ENCODE assay signal across 28 mouse cellular contexts in the genomic region with DNA sequence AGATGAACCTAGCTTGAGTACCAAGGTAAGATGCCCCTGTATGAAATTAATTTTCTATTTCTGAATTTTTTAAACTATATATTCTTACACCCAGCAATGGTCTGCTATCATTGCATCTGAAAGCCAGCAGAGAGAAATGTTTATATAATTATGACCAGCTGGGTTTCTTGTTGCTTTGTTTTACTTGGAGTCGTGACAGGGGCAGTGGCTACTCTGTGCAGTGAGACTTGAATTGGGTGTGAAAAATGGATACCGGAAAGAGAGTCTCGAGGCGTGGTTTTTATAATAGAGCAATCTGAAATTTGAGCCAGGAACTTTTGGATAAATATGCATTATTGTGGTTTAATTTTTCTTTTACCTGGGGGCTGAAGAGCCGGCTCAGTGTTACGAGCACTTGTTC. TPM values are rescaled to one million over a fixed set of nuclear protein-coding genes. Genes with fewer than 3 reads are reported as not detected.
DNase-seq lines count a peak whose midpoint lies in the region; ATAC-seq and TF ChIP-seq lines count a peak whose summit lies in the region.
"Had no signal": no experiment of that assay in that cellular context is flagged by ENCODE, and none has a peak within 500 bp of the region (broad histone marks: within the 10 kb centered on the region; RNA-seq: fewer than 3 reads in every experiment).

No protein-coding gene starts in this region.

- no peaks in the 10 kb centered on the region for H3K27me3 ChIP-seq in embryonic facial prominence, embryonic 14.5 days (replicated peaks; ENCODE audit: control insufficient read depth, insufficient read depth, low read length)
- H3K27me3 ChIP-seq in embryonic facial prominence, embryonic 10.5 days (replicated peaks; ENCODE audit: low read depth, poor library complexity, severe bottlenecking), result no peaks in the 10 kb centered on the region
- H3K27me3 ChIP-seq in kidney, postnatal 0 days (ENCODE audit: insufficient read depth, low read length), result no peaks in the 10 kb centered on the region
- no peaks in the 10 kb centered on the region for H3K27me3 ChIP-seq in lung, embryonic 14.5 days (ENCODE audit: insufficient read depth, low read length)
- H3K27me3 ChIP-seq: midbrain, embryonic 15.5 days; neural tube, embryonic 13.5 days had no signal

- WGBS in embryonic facial prominence, embryonic 14.5 days, result 29% methylated on average over 6 of the region's 6 CpGs
- 81% methylated on average over 6 of the region's 6 CpGs for WGBS in embryonic facial prominence, embryonic 10.5 days
- WGBS in kidney, postnatal 0 days, result 62% methylated on average over 6 of the region's 6 CpGs
- 39% methylated on average over 6 of the region's 6 CpGs for WGBS in lung, embryonic 14.5 days

- no peak overlapping the region for H3K4me3 ChIP-seq in embryonic facial prominence, embryonic 14.5 days (ENCODE audit: low read depth, low read length)
- H3K4me3 ChIP-seq in embryonic facial prominence, embryonic 10.5 days, result no peak overlapping the region
- no peak overlapping the region for H3K4me3 ChIP-seq in kidney, postnatal 0 days (replicated peaks; ENCODE audit: low read depth, low read length)
- no peak overlapping the region for H3K4me3 ChIP-seq in lung, embryonic 14.5 days (ENCODE audit: low read depth, low read length)
- H3K4me3 ChIP-seq: left cerebral cortex, adult 2 months; midbrain, embryonic 15.5 days; neural tube, embryonic 13.5 days had no signal

- ATAC-seq in embryonic facial prominence, embryonic 14.5 days (ENCODE audit: low read depth), result no peak
- no peak for ATAC-seq in kidney, postnatal 0 days (replicated peaks; ENCODE audit: low FRiP score, low read depth)
- no peak for ATAC-seq in lung, embryonic 14.5 days (ENCODE audit: insufficient read depth)
- no peak for ATAC-seq in erythroblast, adult 5-6 weeks (replicated peaks; ENCODE audit: low FRiP score, poor library complexity, severe bottlenecking)
- ATAC-seq: forebrain, postnatal 0 days; hindbrain, postnatal 0 days; intestine, embryonic 16.5 days; midbrain, embryonic 15.5 days had no signal

- no peaks in the 10 kb centered on the region for H3K9me3 ChIP-seq in embryonic facial prominence, embryonic 14.5 days (ENCODE audit: control insufficient read depth, low read length)
- no peaks in the 10 kb centered on the region for H3K9me3 ChIP-seq in embryonic facial prominence, embryonic 10.5 days
- H3K9me3 ChIP-seq in kidney, postnatal 0 days (replicated peaks; ENCODE audit: low read length), result no peaks in the 10 kb centered on the region
- no peaks in the 10 kb centered on the region for H3K9me3 ChIP-seq in lung, embryonic 14.5 days (ENCODE audit: low read depth, low read length)
- H3K9me3 ChIP-seq: midbrain, embryonic 15.5 days; neural tube, embryonic 13.5 days had no signal

- no peak for TF ChIP-seq CTCF in kidney, postnatal 0 days (IDR thresholded peaks at IDR 0.05; ENCODE audit: low read depth)
- no peak for TF ChIP-seq CTCF in lung, embryonic 14.5 days (IDR thresholded peaks at IDR 0.05; ENCODE audit: low read depth)

- no peak overlapping the region for H3K9ac ChIP-seq in embryonic facial prominence, embryonic 14.5 days (ENCODE audit: low read depth, low read length)
- no peak overlapping the region for H3K9ac ChIP-seq in kidney, postnatal 0 days (ENCODE audit: low read depth, low read length)
- no peak overlapping the region for H3K9ac ChIP-seq in lung, embryonic 14.5 days
- H3K9ac ChIP-seq: forebrain, postnatal 0 days; midbrain, embryonic 15.5 days; neural tube, embryonic 13.5 days had no signal

- H3K27ac ChIP-seq in embryonic facial prominence, embryonic 14.5 days (replicated peaks; ENCODE audit: low read depth, low read length), result no peak overlapping the region
- no peak overlapping the region for H3K27ac ChIP-seq in embryonic facial prominence, embryonic 10.5 days (replicated peaks)
- no peak overlapping the region for H3K27ac ChIP-seq in kidney, postnatal 0 days
- H3K27ac ChIP-seq in lung, embryonic 14.5 days (ENCODE audit: low read depth), result no peak overlapping the region
- H3K27ac ChIP-seq: hindbrain, postnatal 0 days; left cerebral cortex, adult 2 months; macrophage; midbrain, embryonic 15.5 days; neural tube, embryonic 13.5 days had no signal

- H3K36me3 ChIP-seq in embryonic facial prominence, embryonic 14.5 days (ENCODE audit: control insufficient read depth, insufficient read depth, low read length), result no peaks in the 10 kb centered on the region
- no peaks in the 10 kb centered on the region for H3K36me3 ChIP-seq in embryonic facial prominence, embryonic 10.5 days (replicated peaks)
- H3K36me3 ChIP-seq in kidney, postnatal 0 days (ENCODE audit: insufficient read depth, low read length), result no peaks in the 10 kb centered on the region
- no peaks in the 10 kb centered on the region for H3K36me3 ChIP-seq in lung, embryonic 14.5 days (ENCODE audit: insufficient read depth)
- H3K36me3 ChIP-seq: midbrain, embryonic 15.5 days; neural tube, embryonic 13.5 days had no signal

- peak; percentile 29 for DNase-seq in embryonic facial prominence, embryonic 14.5 days (ENCODE audit: low spot score)
- DNase-seq in embryonic facial prominence, embryonic 10.5 days (ENCODE audit: low spot score), result no peak
- DNase-seq in kidney, postnatal 0 days (ENCODE audit: low spot score), result peak; percentile 77
- DNase-seq in kidney, adult 11 months, result no peak
- peak; percentile 66 for DNase-seq in lung, embryonic 14.5 days
- DNase-seq in lung, postnatal 14 days, result no peak
- DNase-seq in lung, postnatal 36 days, result peak; percentile 39
- DNase-seq: adrenal gland, postnatal 36 days; cerebellum, adult 9-10 months; forebrain, postnatal 0 days; gastrocnemius, postnatal 36 days; left cerebral cortex, postnatal 4 days; retina, postnatal 1 day; right cerebral cortex, postnatal 25 days had no signal

- no peak overlapping the region for H3K4me2 ChIP-seq in embryonic facial prominence, embryonic 14.5 days (ENCODE audit: low read depth, low read length)
- no peak overlapping the region for H3K4me2 ChIP-seq in kidney, postnatal 0 days (ENCODE audit: low read length)
- no peak overlapping the region for H3K4me2 ChIP-seq in lung, embryonic 14.5 days
- H3K4me2 ChIP-seq: heart, embryonic 11.5 days; midbrain, embryonic 15.5 days; neural tube, embryonic 13.5 days had no signal

- H3K4me1 ChIP-seq in embryonic facial prominence, embryonic 14.5 days (ENCODE audit: control insufficient read depth, insufficient read depth, low read length), result peaks cover 8% of the 10 kb centered on the region; the same call in 1 of the 2 replicates
- no peaks in the 10 kb centered on the region for H3K4me1 ChIP-seq in embryonic facial prominence, embryonic 10.5 days
- no peaks in the 10 kb centered on the region for H3K4me1 ChIP-seq in kidney, postnatal 0 days (replicated peaks; ENCODE audit: insufficient read depth, low read length)
- H3K4me1 ChIP-seq in lung, embryonic 14.5 days (ENCODE audit: insufficient read depth), result no peaks in the 10 kb centered on the region
- H3K4me1 ChIP-seq: midbrain, embryonic 15.5 days; neural tube, embryonic 13.5 days had no signal

RNA-seq across cellular contexts. Expression of gene Ankrd36, which starts 27.3 kb away (rescaled TPM):
- not detected in 2 replicates for polyA plus RNA-seq in embryonic facial prominence, embryonic 14.5 days (2014; fragmentation: Nextera tagmentation; extraction: Ambion mirVana)
- not detected in 2 replicates for polyA plus RNA-seq in embryonic facial prominence, embryonic 10.5 days (2016; fragmentation: Nextera tagmentation; extraction: Ambion mirVana)
- polyA plus RNA-seq in kidney, postnatal 0 days (2015; fragmentation: Nextera tagmentation; extraction: Ambion mirVana), result not detected in 2 replicates
- polyA plus RNA-seq in lung, embryonic 14.5 days (2014; fragmentation: Nextera tagmentation; extraction: Ambion mirVana), result not detected in 2 replicates
- total RNA-seq in erythroblast, adult 5-6 weeks (2015; ENCODE audit: low replicate concordance), result 0.63 TPM in 1 of 2 replicates, not detected in the other
- 4.6 TPM in 2 replicates for total RNA-seq in erythroblast, adult 5-6 weeks (2017; ENCODE audit: low replicate concordance)
- total RNA-seq: adrenal gland, postnatal 36 days; gastrocnemius, postnatal 36 days; hindbrain, postnatal 0 days; layer of hippocampus, postnatal 10 days; left cerebral cortex, adult 2 months; left cerebral cortex, postnatal 4 days; liver, adult 2 months had no signal
- polyA plus RNA-seq: forebrain, embryonic 11.5 days; forebrain, postnatal 0 days; heart, postnatal 0 days; hindbrain, embryonic 11.5 days; hindbrain, postnatal 0 days; intestine, embryonic 16.5 days; liver, adult 2 months; macrophage; neural tube, embryonic 13.5 days; urinary bladder, adult 2 months had no signal

RNA-seq across cellular contexts. Expression of gene Ccdc117, which starts 54.8 kb away (rescaled TPM):
- 18.2 and 22.1 TPM in 2 replicates for polyA plus RNA-seq in embryonic facial prominence, embryonic 14.5 days (2014; fragmentation: Nextera tagmentation; extraction: Ambion mirVana)
- polyA plus RNA-seq in embryonic facial prominence, embryonic 10.5 days (2016; fragmentation: Nextera tagmentation; extraction: Ambion mirVana), result 28.7 and 33.2 TPM in 2 replicates
- 14.7 and 15.5 TPM in 2 replicates for polyA plus RNA-seq in kidney, postnatal 0 days (2015; fragmentation: Nextera tagmentation; extraction: Ambion mirVana)
- 22.4 and 24.9 TPM in 2 replicates for polyA plus RNA-seq in lung, embryonic 14.5 days (2014; fragmentation: Nextera tagmentation; extraction: Ambion mirVana)
- 2.7 and 5.6 TPM in 2 replicates for total RNA-seq in erythroblast, adult 5-6 weeks (2015; ENCODE audit: low replicate concordance)
- total RNA-seq in erythroblast, adult 5-6 weeks (2017; ENCODE audit: low replicate concordance), result 9.5 and 10.4 TPM in 2 replicates

Comparison
In these comparisons a context has a peak if more than half of its experiments do, and no peak if none do; other contexts are left out.
1. DNase-seq: peak in embryonic facial prominence, embryonic 14.5 days (single experiment), kidney, postnatal 0 days (single experiment), lung, embryonic 14.5 days (single experiment) and lung, postnatal 36 days (single experiment); none in embryonic facial prominence, embryonic 10.5 days (single experiment), kidney, adult 11 months (single experiment) and lung, postnatal 14 days (single experiment).